Mouse (Mus musculus): ENCODE measurements at regions not wholly inside any gene's neighbourhood (a gene's known extent, or its start where the extent isn't known, plus 50 kb on each side); places are given as distances from the start of the nearest gene placed in this dataset.

DNA sequence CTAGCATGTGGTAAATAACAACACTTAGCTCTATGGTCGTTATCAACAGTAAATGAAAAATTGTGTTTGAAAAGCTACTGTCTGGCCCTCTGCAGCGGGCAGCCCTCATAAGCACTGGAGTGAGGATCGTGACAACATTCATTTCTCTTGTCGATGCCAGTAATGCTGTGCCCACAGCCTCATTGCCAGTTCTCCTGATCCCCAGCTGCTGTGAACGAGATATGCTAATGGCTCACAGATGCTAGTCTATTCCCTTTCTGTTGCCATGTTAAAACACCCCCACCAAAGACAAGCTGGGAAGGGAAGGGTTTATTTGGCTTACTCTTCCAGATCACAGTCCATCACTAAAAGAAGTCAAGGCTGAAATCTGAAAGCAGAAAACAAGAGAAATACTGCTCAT is 148.0 kb downstream of the Tle3 start:
- 89% methylated on average over 5 of the region's 5 CpGs for WGBS
- H3K27ac ChIP-seq (ENCODE audit: low read depth, low read length), result no peak overlapping the region
- H3K9me3 ChIP-seq (ENCODE audit: control insufficient read depth, low read length), result no peaks in the 10 kb centered on the region
- ATAC-seq (ENCODE audit: low FRiP score, low TSS enrichment), result no peak
- H3K4me1 ChIP-seq (ENCODE audit: control insufficient read depth, insufficient read depth, low read length), result no peaks in the 10 kb centered on the region
- H3K36me3 ChIP-seq (ENCODE audit: control insufficient read depth, insufficient read depth, low read length), result no peaks in the 10 kb centered on the region
- no peak overlapping the region for H3K9ac ChIP-seq (ENCODE audit: low read depth, low read length)
- no peak overlapping the region for H3K4me3 ChIP-seq (ENCODE audit: low read length)
- no peak overlapping the region for H3K4me2 ChIP-seq (replicated peaks; ENCODE audit: low read depth, low read length)
- H3K27me3 ChIP-seq (ENCODE audit: control insufficient read depth, insufficient read depth, low read length), result 0 out of 2 replicates have a peak, but pooled peaks cover 3% of the 10 kb centered on the region

DNA sequence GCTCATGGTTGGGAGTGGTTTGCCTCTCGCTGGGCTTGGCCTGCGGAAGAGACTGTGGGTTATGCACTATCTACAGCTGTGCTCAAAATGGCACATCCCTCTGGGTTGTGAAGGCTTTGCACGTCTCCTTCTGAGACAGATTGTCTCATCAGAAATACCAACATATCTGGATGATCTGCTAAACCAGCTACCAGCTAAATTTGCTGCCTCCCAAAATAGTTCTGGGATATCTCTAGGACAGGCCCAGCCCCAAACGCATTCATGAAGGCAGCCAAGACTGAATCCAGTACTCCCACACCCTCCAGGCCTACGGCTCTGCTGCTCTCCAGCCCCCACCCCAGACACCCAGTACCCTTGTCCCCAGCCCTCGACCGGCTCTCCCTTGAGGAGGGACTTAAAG is 145.7 kb downstream of the Tle3 start:
- no peaks in the 10 kb centered on the region for H3K36me3 ChIP-seq (ENCODE audit: control insufficient read depth, insufficient read depth, low read length)
- no peaks in the 10 kb centered on the region for H3K9me3 ChIP-seq (ENCODE audit: control insufficient read depth, low read length)
- H3K27me3 ChIP-seq (ENCODE audit: control insufficient read depth, insufficient read depth, low read length), result 0 out of 2 replicates have a peak, but pooled peaks cover 3% of the 10 kb centered on the region
- 85% methylated on average over 7 of the region's 7 CpGs for WGBS
- H3K4me1 ChIP-seq (ENCODE audit: control insufficient read depth, insufficient read depth, low read length), result no peaks in the 10 kb centered on the region
- H3K27ac ChIP-seq (ENCODE audit: low read depth, low read length), result no peak overlapping the region
- no peak overlapping the region for H3K4me2 ChIP-seq (replicated peaks; ENCODE audit: low read depth, low read length)
- no peak overlapping the region for H3K9ac ChIP-seq (ENCODE audit: low read depth, low read length)
- ATAC-seq (ENCODE audit: low FRiP score, low TSS enrichment), result no peak
- no peak overlapping the region for H3K4me3 ChIP-seq (ENCODE audit: low read length)

DNA sequence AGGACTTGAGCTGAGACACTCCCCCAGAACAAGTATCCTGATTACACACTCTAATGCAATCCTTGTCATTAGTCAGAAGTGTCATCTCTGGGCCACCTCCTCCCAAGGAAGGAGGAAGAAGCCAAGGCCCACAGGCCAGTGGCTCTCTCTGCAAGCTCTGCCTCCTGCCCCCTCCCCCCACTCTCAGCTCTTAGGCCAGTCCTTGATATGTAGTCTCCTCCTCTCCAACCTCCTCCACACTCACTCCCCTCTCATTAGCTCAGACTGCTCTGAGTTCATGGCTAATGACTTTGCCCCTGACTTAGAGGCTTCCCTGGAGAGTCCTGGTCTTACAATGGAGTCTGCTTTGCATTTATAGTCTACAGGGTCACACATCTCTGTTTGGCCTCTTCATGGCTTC is 139.3 kb downstream of the Tle3 start:
- H3K4me3 ChIP-seq (ENCODE audit: low read length), result no peak overlapping the region
- H3K27me3 ChIP-seq (ENCODE audit: control insufficient read depth, insufficient read depth, low read length), result peaks cover 15% of the 10 kb centered on the region
- H3K4me2 ChIP-seq (replicated peaks; ENCODE audit: low read depth, low read length), result no peak overlapping the region
- no peaks in the 10 kb centered on the region for H3K36me3 ChIP-seq (ENCODE audit: control insufficient read depth, insufficient read depth, low read length)
- no peak overlapping the region for H3K9ac ChIP-seq (ENCODE audit: low read depth, low read length)
- H3K27ac ChIP-seq (ENCODE audit: low read depth, low read length), result no peak overlapping the region
- peak; percentile 63; the same call in 1 of the 2 replicates for ATAC-seq (ENCODE audit: low FRiP score, low TSS enrichment)
- H3K9me3 ChIP-seq (ENCODE audit: control insufficient read depth, low read length), result no peaks in the 10 kb centered on the region
- H3K4me1 ChIP-seq (ENCODE audit: control insufficient read depth, insufficient read depth, low read length), result peaks cover 22% of the 10 kb centered on the region; the same call in 1 of the 2 replicates

GRCm38 (mm10) chr9:61510217-61510893 is 138.2 kb downstream of the Tle3 start:
- H3K4me1 ChIP-seq (ENCODE audit: control insufficient read depth, insufficient read depth, low read length), result peaks cover 22% of the 10 kb centered on the region; the same call in 1 of the 2 replicates
- H3K4me2 ChIP-seq (replicated peaks; ENCODE audit: low read depth, low read length), result no peak overlapping the region

DNA sequence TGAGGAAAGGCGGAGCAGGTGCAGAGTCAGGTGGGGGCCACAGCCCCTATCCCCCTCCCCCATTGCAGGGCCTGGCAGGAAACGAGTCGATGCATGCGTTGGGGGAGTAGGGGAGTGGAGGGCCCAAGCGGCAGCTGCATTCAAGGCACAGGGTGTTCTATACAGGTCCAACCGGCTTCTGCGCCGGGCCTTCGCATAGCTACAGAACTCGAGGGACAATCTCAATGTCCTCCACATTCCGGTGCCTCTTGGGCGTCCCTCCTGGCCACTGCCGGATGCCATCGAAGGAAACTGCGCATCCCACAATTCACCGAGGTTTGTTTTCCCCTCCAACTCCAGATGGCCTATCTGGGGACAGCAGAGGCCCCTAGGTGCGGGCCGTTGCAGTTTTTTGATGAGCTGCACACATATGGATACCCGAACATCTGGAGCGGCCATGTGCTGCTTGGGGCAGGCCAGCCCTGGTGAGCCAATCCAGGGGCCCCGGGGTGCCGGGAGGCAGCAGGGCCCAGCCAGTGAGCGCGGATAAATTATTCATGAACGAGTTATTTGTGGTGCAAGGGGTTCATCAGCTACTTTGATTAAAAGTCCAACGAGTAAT is 137.5 kb downstream of the Tle3 start:
- peak overlapping the region; percentile 3; the same call in 1 of the 2 replicates for H3K4me3 ChIP-seq (ENCODE audit: low read length)
- H3K27ac ChIP-seq (ENCODE audit: low read depth, low read length), result no peak overlapping the region
- ATAC-seq (ENCODE audit: low FRiP score, low TSS enrichment), result peak; percentile 44; the same call in 1 of the 2 replicates
- peaks cover 15% of the 10 kb centered on the region for H3K27me3 ChIP-seq (ENCODE audit: control insufficient read depth, insufficient read depth, low read length)
- H3K9ac ChIP-seq (ENCODE audit: low read depth, low read length), result no peak overlapping the region
- WGBS, result 11% methylated on average over 26 of the region's 26 CpGs
- H3K4me2 ChIP-seq (replicated peaks; ENCODE audit: low read depth, low read length), result peak overlapping the region; percentile 15; the same call in 1 of the 2 replicates
- no peaks in the 10 kb centered on the region for H3K9me3 ChIP-seq (ENCODE audit: control insufficient read depth, low read length)
- H3K36me3 ChIP-seq (ENCODE audit: control insufficient read depth, insufficient read depth, low read length), result no peaks in the 10 kb centered on the region
- peaks cover 22% of the 10 kb centered on the region; the same call in 1 of the 2 replicates for H3K4me1 ChIP-seq (ENCODE audit: control insufficient read depth, insufficient read depth, low read length)

More at GRCm38 (mm10) chr9:61510217-61510893, 138.2 kb downstream of the Tle3 start:
- no peaks in the 10 kb centered on the region for H3K9me3 ChIP-seq (ENCODE audit: control insufficient read depth, low read length)
- no peaks in the 10 kb centered on the region for H3K36me3 ChIP-seq (ENCODE audit: control insufficient read depth, insufficient read depth, low read length)
- ATAC-seq (ENCODE audit: low FRiP score, low TSS enrichment), result no peak
- no peak overlapping the region for H3K4me3 ChIP-seq (ENCODE audit: low read length)
- H3K27me3 ChIP-seq (ENCODE audit: control insufficient read depth, insufficient read depth, low read length), result peaks cover 15% of the 10 kb centered on the region
- no peak overlapping the region for H3K9ac ChIP-seq (ENCODE audit: low read depth, low read length)
- H3K27ac ChIP-seq (ENCODE audit: low read depth, low read length), result no peak overlapping the region
- 10% methylated on average over 14 of the region's 14 CpGs for WGBS

DNA sequence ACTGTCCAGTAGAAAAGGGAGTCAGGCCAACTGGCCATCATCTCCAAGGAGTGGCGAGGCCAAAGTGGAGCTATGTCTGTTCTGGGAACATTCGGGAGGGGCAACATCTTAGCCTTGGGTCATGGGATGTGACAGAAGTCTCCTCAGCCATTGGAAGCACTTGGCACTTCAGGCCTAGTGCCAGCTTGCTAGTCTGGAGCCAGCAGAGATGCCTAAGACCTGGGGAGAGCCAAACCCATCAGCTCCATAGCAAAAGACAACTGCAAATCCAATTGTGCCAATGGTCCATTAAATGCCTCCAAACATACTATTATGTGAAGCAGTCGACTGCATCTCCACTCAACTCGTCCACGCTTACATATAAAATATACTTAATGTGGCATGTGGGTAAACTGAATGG is 136.9 kb downstream of the Tle3 start:
- H3K36me3 ChIP-seq (ENCODE audit: control insufficient read depth, insufficient read depth, low read length), result no peaks in the 10 kb centered on the region
- H3K4me3 ChIP-seq (ENCODE audit: low read length), result no peak overlapping the region
- no peaks in the 10 kb centered on the region for H3K9me3 ChIP-seq (ENCODE audit: control insufficient read depth, low read length)
- H3K4me2 ChIP-seq (replicated peaks; ENCODE audit: low read depth, low read length), result no peak overlapping the region; the same call in 1 of the 2 replicates
- H3K27ac ChIP-seq (ENCODE audit: low read depth, low read length), result no peak overlapping the region
- H3K9ac ChIP-seq (ENCODE audit: low read depth, low read length), result no peak overlapping the region
- H3K4me1 ChIP-seq (ENCODE audit: control insufficient read depth, insufficient read depth, low read length), result peaks cover 22% of the 10 kb centered on the region; the same call in 1 of the 2 replicates
- H3K27me3 ChIP-seq (ENCODE audit: control insufficient read depth, insufficient read depth, low read length), result peaks cover 15% of the 10 kb centered on the region
- no peak for ATAC-seq (ENCODE audit: low FRiP score, low TSS enrichment)
- WGBS, result 65% methylated on average over 5 of the region's 5 CpGs

GRCm38 (mm10) chr9:61500851-61501250 is 128.7 kb downstream of the Tle3 start:
- Histone ChIP-seq H3K36me3 (ENCODE audit: control insufficient read depth, insufficient read depth, low read length) (no peaks in the 10 kb centered on the region), H3K27ac (ENCODE audit: low read depth, low read length) (no peak overlapping the region), H3K9me3 (ENCODE audit: control insufficient read depth, low read length) (no peaks in the 10 kb centered on the region), H3K4me1 (ENCODE audit: control insufficient read depth, insufficient read depth, low read length) (no peaks in the 10 kb centered on the region), H3K4me2 (replicated peaks; ENCODE audit: low read depth, low read length) (no peak overlapping the region), H3K27me3 (ENCODE audit: control insufficient read depth, insufficient read depth, low read length) (no peaks in the 10 kb centered on the region), H3K9ac (ENCODE audit: low read depth, low read length) (no peak overlapping the region), H3K4me3 (ENCODE audit: low read length) (no peak overlapping the region)
- ATAC-seq (ENCODE audit: low FRiP score, low TSS enrichment), result no peak
- WGBS, result 32% methylated on average over 9 of the region's 9 CpGs

DNA sequence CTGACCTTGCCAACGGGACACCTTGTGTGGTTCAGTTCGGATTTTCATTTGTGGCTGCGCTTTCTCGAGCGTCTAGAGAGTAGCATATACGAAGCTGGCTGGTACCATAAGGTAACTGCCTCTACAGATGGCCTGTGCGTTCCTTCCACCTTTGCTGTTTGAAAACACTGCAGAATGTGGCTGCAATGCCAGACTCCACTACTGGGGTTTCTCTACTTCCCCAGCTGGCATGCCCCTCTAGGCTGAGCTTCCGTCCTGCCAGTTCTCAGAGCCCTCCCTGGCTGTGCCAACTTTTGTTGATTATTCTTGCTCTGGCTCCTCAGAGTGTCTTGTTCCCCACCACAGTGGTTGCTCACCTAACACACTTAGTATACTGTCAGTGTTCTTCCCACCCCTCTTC is 120.7 kb downstream of the Tle3 start:
- H3K4me2 ChIP-seq (replicated peaks; ENCODE audit: low read depth, low read length), result no peak overlapping the region
- H3K4me3 ChIP-seq (ENCODE audit: low read length), result no peak overlapping the region
- H3K27ac ChIP-seq (ENCODE audit: low read depth, low read length), result no peak overlapping the region
- no peaks in the 10 kb centered on the region for H3K4me1 ChIP-seq (ENCODE audit: control insufficient read depth, insufficient read depth, low read length)
- no peaks in the 10 kb centered on the region for H3K9me3 ChIP-seq (ENCODE audit: control insufficient read depth, low read length)
- H3K9ac ChIP-seq (ENCODE audit: low read depth, low read length), result no peak overlapping the region
- peaks cover 3% of the 10 kb centered on the region; the same call in 1 of the 2 replicates for H3K27me3 ChIP-seq (ENCODE audit: control insufficient read depth, insufficient read depth, low read length)
- WGBS, result 82% methylated on average over 8 of the region's 8 CpGs
- H3K36me3 ChIP-seq (ENCODE audit: control insufficient read depth, insufficient read depth, low read length), result no peaks in the 10 kb centered on the region
- ATAC-seq (ENCODE audit: low FRiP score, low TSS enrichment), result no peak

GRCm38 (mm10) chr9:61491131-61491712 is 119.1 kb downstream of the Tle3 start:
- Histone ChIP-seq H3K9me3 (ENCODE audit: control insufficient read depth, low read length) (no peaks in the 10 kb centered on the region), H3K27ac (ENCODE audit: low read depth, low read length) (no peak overlapping the region), H3K9ac (ENCODE audit: low read depth, low read length) (no peak overlapping the region), H3K27me3 (ENCODE audit: control insufficient read depth, insufficient read depth, low read length) (peaks cover 3% of the 10 kb centered on the region; the same call in 1 of the 2 replicates), H3K4me1 (ENCODE audit: control insufficient read depth, insufficient read depth, low read length) (no peaks in the 10 kb centered on the region), H3K36me3 (ENCODE audit: control insufficient read depth, insufficient read depth, low read length) (no peaks in the 10 kb centered on the region), H3K4me3 (ENCODE audit: low read length) (no peak overlapping the region), H3K4me2 (replicated peaks; ENCODE audit: low read depth, low read length) (no peak overlapping the region)
- WGBS, result 45% methylated on average over 6 of the region's 6 CpGs
- ATAC-seq (ENCODE audit: low FRiP score, low TSS enrichment), result no peak

All from kidney, embryonic 14.5 days (tissue).